Mouse (Mus musculus) CH12.LX (cell line): ENCODE measurements around the gene Uap1. TPM values are rescaled to one million over a fixed set of nuclear protein-coding genes. Genes with fewer than 3 reads are reported as not detected.
A peak's percentile ranks its signal among the peaks of the same experiment; 100 is the strongest.

ENCODE experiments used
- DNase-seq: peaks from one replicate; pipeline ENCODE4 v3.0.0-alpha.2; 2013; ENCODE audit errors: extremely low read depth
- H3K27ac ChIP-seq: 2 replicates; pipeline ENCODE4 v1.5.1; 2012; ENCODE audit warnings: low read depth, mild to moderate bottlenecking, control low read depth, moderate library complexity; ENCODE audit not compliant: insufficient read depth
- H3K27me3 ChIP-seq: replicated peaks from 2 replicates; pipeline ENCODE3; 2012; ENCODE audit warnings: inconsistent platforms
- H3K36me3 ChIP-seq, 2 experiments: replicated peaks in 1 of 2; 2 replicates each; pipeline versions ENCODE3 to v1.6.1; 2012; ENCODE audit warnings: inconsistent platforms in 1 of 2, low read length in 1 of 2, mild to moderate bottlenecking in 1 of 2, mixed read lengths in 1 of 2, moderate library complexity in 1 of 2; ENCODE audit not compliant: control insufficient read depth in 1 of 2, insufficient read depth in 1 of 2
- H3K4me1 ChIP-seq, 2 experiments: 2 replicates each; pipeline ENCODE4 v1.6.1; 2012; ENCODE audit warnings: inconsistent platforms in 1 of 2, moderate library complexity in 1 of 2; ENCODE audit not compliant: insufficient read depth in 2 of 2, control insufficient read depth in 1 of 2
- H3K4me2 ChIP-seq: 2 replicates; pipeline ENCODE4 v1.6.1; 2012; ENCODE audit warnings: low read depth, mild to moderate bottlenecking, control low read depth; ENCODE audit not compliant: poor library complexity, insufficient read depth, severe bottlenecking
- H3K4me3 ChIP-seq, 3 experiments: fragments of 150-350 bp in 1 of 3; sonication (generic) in 1 of 3; replicated peaks in 1 of 3; 2 replicates each; pipeline versions ENCODE3 to v1.5.1; 2011 to 2012; ENCODE audit warnings: low read depth in 2 of 3, low read length in 2 of 3, mild to moderate bottlenecking in 2 of 3, moderate library complexity in 2 of 3, control low read depth in 1 of 3, improper control_type of control experiment in 1 of 3, inconsistent platforms in 1 of 3, mixed read lengths in 1 of 3; ENCODE audit not compliant: poor library complexity in 1 of 3
- H3K79me2 ChIP-seq: replicated peaks from 2 replicates; pipeline ENCODE4 v1.6.1; 2012; ENCODE audit warnings: mild to moderate bottlenecking, moderate library complexity; ENCODE audit not compliant: control insufficient read depth, poor library complexity, insufficient read depth, severe bottlenecking; ENCODE audit errors: extremely low read depth
- H3K9ac ChIP-seq: 2 replicates; pipeline ENCODE4 v1.6.1; 2012; ENCODE audit warnings: low read depth, mild to moderate bottlenecking, control low read depth, moderate library complexity; ENCODE audit not compliant: insufficient read depth
- H3K9me3 ChIP-seq: replicated peaks from 2 replicates; pipeline ENCODE3; 2012; ENCODE audit warnings: low read length, inconsistent platforms, mixed read lengths
- BHLHE40 ChIP-seq: IDR thresholded peaks from 2 replicates; pipeline ENCODE4 v1.6.1; 2011; ENCODE audit warnings: mild to moderate bottlenecking, low read depth, low read length, improper control_type of control experiment
- CHD2 ChIP-seq: IDR thresholded peaks from 2 replicates; pipeline ENCODE4 v1.6.1; 2011; ENCODE audit warnings: low read length, improper control_type of control experiment
- ELF1 ChIP-seq: IDR thresholded peaks from 2 replicates; pipeline ENCODE4 v1.6.1; 2014; ENCODE audit warnings: low read depth, mild to moderate bottlenecking, inconsistent platforms, low read length, improper control_type of control experiment
- EP300 ChIP-seq: IDR thresholded peaks from 2 replicates; pipeline ENCODE4 v1.6.1; 2011; ENCODE audit warnings: low read length, improper control_type of control experiment
- HCFC1 ChIP-seq: IDR thresholded peaks from 2 replicates; pipeline ENCODE4 v1.6.1; 2012; ENCODE audit warnings: low read depth, mild to moderate bottlenecking, inconsistent platforms, low read length, improper control_type of control experiment
- IRF4 ChIP-seq: IDR thresholded peaks from 2 replicates; pipeline ENCODE4 v1.6.1; 2014; ENCODE audit warnings: low read depth, mild to moderate bottlenecking, inconsistent platforms, low read length, improper control_type of control experiment
- JUN ChIP-seq: IDR thresholded peaks from 2 replicates; pipeline ENCODE4 v1.6.1; 2011; ENCODE audit warnings: low read depth, mild to moderate bottlenecking, low read length, improper control_type of control experiment, moderate library complexity; ENCODE audit not compliant: insufficient read depth
- MAX ChIP-seq: IDR thresholded peaks from 2 replicates; pipeline ENCODE4 v1.6.1; 2011; ENCODE audit warnings: low read length, improper control_type of control experiment
- MEF2A ChIP-seq: IDR thresholded peaks from 2 replicates; pipeline ENCODE4 v1.6.1; 2014; ENCODE audit warnings: low read depth, mild to moderate bottlenecking, inconsistent platforms, low read length, improper control_type of control experiment, borderline replicate concordance
- PAX5 ChIP-seq: IDR thresholded peaks from 2 replicates; pipeline ENCODE4 v1.6.1; 2012; ENCODE audit warnings: low read length, inconsistent platforms, mixed read lengths
- RAD21 ChIP-seq: IDR thresholded peaks from 2 replicates; pipeline ENCODE4 v1.6.1; 2011; ENCODE audit warnings: low read depth, mild to moderate bottlenecking, low read length, improper control_type of control experiment, moderate library complexity
- SIN3A ChIP-seq: IDR thresholded peaks from 2 replicates; pipeline ENCODE4 v1.6.1; 2012; ENCODE audit warnings: low read length, improper control_type of control experiment, inconsistent platforms
- SMC3 ChIP-seq: IDR thresholded peaks from 2 replicates; pipeline ENCODE4 v1.6.1; 2011; ENCODE audit warnings: low read depth, low read length, improper control_type of control experiment
- TBP ChIP-seq: conservative IDR thresholded peaks from 2 replicates; pipeline ENCODE4 v1.6.1; 2011; ENCODE audit warnings: low read depth, low read length, improper control_type of control experiment
- UBTF ChIP-seq: IDR thresholded peaks from 2 replicates; pipeline ENCODE4 v1.6.1; 2012; ENCODE audit warnings: low read depth, mild to moderate bottlenecking, inconsistent platforms, low read length, improper control_type of control experiment, moderate library complexity
- USF1 ChIP-seq: IDR thresholded peaks from 2 replicates; pipeline ENCODE4 v1.6.1; 2014; ENCODE audit warnings: low read depth, mild to moderate bottlenecking, inconsistent platforms, low read length, improper control_type of control experiment
- ZKSCAN1 ChIP-seq: IDR thresholded peaks from 2 replicates; pipeline ENCODE4 v1.6.1; 2012; ENCODE audit warnings: low read depth, inconsistent platforms, low read length, improper control_type of control experiment, borderline replicate concordance
- ZMIZ1 ChIP-seq: IDR thresholded peaks from 2 replicates; pipeline ENCODE4 v1.6.1; 2012; ENCODE audit warnings: low read depth, mild to moderate bottlenecking, inconsistent platforms, low read length, improper control_type of control experiment
- dilution Hi-C: fragments of 300-500 bp; cut with MboI; formaldehyde crosslinking; loops from 2 replicates; pipeline ENCODE4 v1.14.3; 2020; ENCODE audit warnings: low sequenced_read_pairs; ENCODE audit not compliant: extremely low pct_unique_long_range_greater_than_20kb, extremely low pct_ligation_motif_present
- in situ Hi-C: fragments of 300-500 bp; cut with MboI; formaldehyde crosslinking; loops from 3 replicates; pipeline ENCODE4 v1.14.3; 2019; ENCODE audit warnings: low sequenced_read_pairs, low pct_ligation_motif_present, low pct_unique_long_range_greater_than_20kb, mixed read lengths
- polyA plus RNA-seq: library from polyadenylated mRNA; unstranded; fragments of >175 nt; gene quantifications from 2 replicates; pipeline ENCODE4 v1.2.1, GENCODE M21; 2012; ENCODE audit warnings: low read depth; ENCODE audit not compliant: insufficient read length
- total RNA-seq, 2 experiments: library from RNA; depleted of rRNA; stranded (reverse); fragments of 300-350 nt in 1 of 2; fragments of >200 nt in 1 of 2; gene quantifications; 2 replicates each; pipeline ENCODE4 v1.2.3; 2012 to 2014

Gene Uap1
- total and polyA plus RNA-seq, 3 experiments, result 32.7 to 46.3 (median 34.1) TPM

- Histone ChIP-seq H3K36me3 (no peaks in the 10 kb centered on the region), H3K9me3 (no peaks in the 10 kb centered on the region), H3K9ac (no peak overlapping the region), H3K79me2 (no peaks in the 10 kb centered on the region), H3K27me3 (no peaks in the 10 kb centered on the region), H3K4me2 (no peak overlapping the region), H3K4me3 (no peak overlapping the region), H3K4me1 (peaks cover 0 to 4% of the 10 kb centered on the region in 2 experiments; a peak in 2 of 4 replicates), H3K27ac (no peak overlapping the region)
- dilution Hi-C loops, result no loop called here
- TF ChIP-seq CHD2, result no peak
- no peak for TF ChIP-seq MEF2A
- TF ChIP-seq USF1, result no peak
- TF ChIP-seq SMC3, result no peak
- TF ChIP-seq PAX5, result no peak
- TF ChIP-seq ZMIZ1, result no peak
- no peak for TF ChIP-seq JUN
- in situ Hi-C loops, result no loop called here
- DNase-seq, result no peak
These were observed 7.9 kb upstream of the Uap1 start for GRCm38 (mm10) chr1:170182706-170183105.

- H3K4me3 ChIP-seq, result no peak overlapping the region
- H3K27ac ChIP-seq, result no peak overlapping the region
- peaks cover 21% of the 10 kb centered on the region for H3K79me2 ChIP-seq
- in situ Hi-C loops, result no loop called here
- H3K27me3 ChIP-seq, result peaks cover 2% of the 10 kb centered on the region
- no peak overlapping the region for H3K4me2 ChIP-seq
- H3K9me3 ChIP-seq, result no peaks in the 10 kb centered on the region
- TF ChIP-seq PAX5 (no peak), HCFC1 (no peak), UBTF (no peak)
- H3K4me1 ChIP-seq, result peaks cover 6 to 27% of the 10 kb centered on the region in 2 experiments; a peak in 3 of 4 replicates
- no peaks in the 10 kb centered on the region for H3K36me3 ChIP-seq
- no peak for DNase-seq
- H3K9ac ChIP-seq, result no peak overlapping the region
- dilution Hi-C loops, result no loop called here
These were observed 2.0 kb upstream of the Uap1 start for GRCm38 (mm10) chr1:170176661-170177239.

- peaks cover 0 to 2% of the 10 kb centered on the region in 2 experiments for H3K36me3 ChIP-seq
- H3K9me3 ChIP-seq, result no peaks in the 10 kb centered on the region
- TF ChIP-seq UBTF (no peak), EP300 (no peak), RAD21 (no peak), CHD2 (no peak), IRF4 (no peak), MEF2A (no peak), ELF1 (no peak), SIN3A (no peak), BHLHE40 (no peak), TBP (no peak), ZKSCAN1 (no peak), MAX (no peak)
- H3K4me2 ChIP-seq, result peak overlapping the region; percentile 64
- dilution Hi-C loops, result no loop called here
- peaks cover 6 to 36% of the 10 kb centered on the region in 2 experiments; a peak in 3 of 4 replicates for H3K4me1 ChIP-seq
- DNase-seq, result no peak
- H3K9ac ChIP-seq, result no peak overlapping the region; the same call in 1 of the 2 replicates
- in situ Hi-C loops, result no loop called here
- H3K4me3 ChIP-seq, result peak overlapping the region in 1 of 3 experiments; percentile 63
- H3K79me2 ChIP-seq, result peaks cover 30% of the 10 kb centered on the region
- H3K27ac ChIP-seq, result no peak overlapping the region
- peaks cover 2% of the 10 kb centered on the region for H3K27me3 ChIP-seq
These were observed 1.1 kb upstream of the Uap1 start for GRCm38 (mm10) chr1:170175848-170176247.
